Mouse (Mus musculus) inflammation-experienced regulatory T-cells, adult 6 months (primary cell): ENCODE measurements around the gene Arrdc2. TPM values are rescaled to one million over a fixed set of nuclear protein-coding genes. Genes with fewer than 3 reads are reported as not detected.

Experiments used
- ATAC-seq: one replicate; pipeline ENCODE4 v1.8.0; 2017
- polyA plus RNA-seq, 3 experiments: library from polyadenylated mRNA; unstranded; fragments of 100-300 nt; shearing (Covaris generic); gene quantifications; one replicate each; pipeline ENCODE4 v1.2.1; 2017

The Arrdc2 gene
- polyA plus RNA-seq, 3 experiments from 2014 or later, result 1.9 to 7.8 (median 3.7) TPM

DNA sequence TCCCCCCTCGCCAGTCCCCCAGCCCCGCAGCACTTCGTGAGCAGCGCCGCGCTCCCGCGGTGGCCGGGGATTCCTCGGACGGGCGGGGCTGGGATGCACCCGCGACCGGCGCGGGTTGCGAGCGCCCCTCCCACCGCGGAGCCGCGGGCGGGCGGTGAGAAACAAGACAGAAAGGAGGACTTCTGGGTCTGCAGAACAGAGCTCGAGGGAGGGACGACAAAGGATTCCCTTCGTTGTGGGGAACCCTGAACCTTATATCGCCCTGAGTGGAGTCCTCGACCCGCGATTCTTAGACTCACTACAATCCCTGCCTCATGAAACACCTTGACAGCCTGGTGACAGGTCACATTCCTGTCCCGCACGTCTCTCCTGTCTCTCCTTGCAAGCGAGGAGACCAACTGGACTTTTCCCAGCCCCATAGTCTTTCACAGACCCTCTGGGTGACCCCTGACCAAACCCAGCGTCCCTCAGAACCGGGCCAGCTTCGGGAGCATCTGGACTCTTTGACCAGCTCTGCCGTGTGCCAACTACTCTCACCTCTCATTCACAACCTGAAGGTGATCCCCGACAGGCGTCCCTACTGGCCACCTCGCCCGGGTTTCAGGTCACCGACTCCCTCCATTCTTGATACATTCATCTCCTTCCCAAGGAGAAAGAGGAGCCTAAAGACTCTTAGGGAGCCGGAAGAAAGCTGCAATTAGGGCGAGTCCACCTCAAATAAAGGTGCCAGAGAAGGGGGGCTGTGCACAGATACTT, 24.6 kb upstream of the Arrdc2 start:
- no peak for ATAC-seq

DNA sequence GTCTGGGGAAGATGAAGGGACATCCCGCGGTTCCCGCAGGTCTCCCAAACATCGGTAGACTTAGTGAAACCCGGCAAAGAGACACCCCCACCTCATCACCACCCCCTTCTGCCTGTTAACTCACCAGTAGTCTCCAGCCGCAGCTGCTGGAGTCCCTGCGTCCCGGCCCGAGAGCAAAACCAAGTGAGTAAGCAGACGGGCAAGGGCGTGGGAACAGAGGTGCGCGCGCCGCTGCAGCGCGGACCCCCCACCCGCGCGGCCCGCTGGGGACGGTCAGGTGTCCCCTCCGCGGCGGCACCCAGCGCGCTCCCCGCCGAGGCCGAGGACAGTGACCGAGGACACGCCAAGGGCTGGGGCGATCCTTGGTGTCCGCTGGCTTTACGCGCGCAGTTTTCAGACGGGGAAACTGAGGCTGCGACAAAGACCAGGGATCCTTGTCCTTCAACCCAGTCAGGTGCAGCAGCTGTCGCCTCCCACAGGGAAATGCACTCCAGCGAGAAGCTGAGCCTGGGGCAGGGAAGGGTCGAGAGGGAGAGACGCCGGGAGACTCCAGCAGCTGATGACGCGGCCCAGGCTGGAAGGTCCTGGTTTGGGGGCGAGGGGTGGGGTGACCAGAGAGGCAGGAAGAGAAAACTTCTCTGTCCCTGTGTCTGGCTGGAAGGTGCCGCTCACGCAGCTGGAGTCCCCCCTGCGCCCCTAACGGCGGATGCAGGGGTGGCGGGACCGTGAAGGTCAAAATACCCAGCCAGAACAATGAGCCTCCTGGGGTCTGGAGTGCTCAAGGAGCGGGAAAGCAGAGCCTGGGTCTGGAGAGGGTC, 23.5 kb upstream of the Arrdc2 start, which contains the start of gene Kcnn1:
Gene Kcnn1, minus strand, starts transcription at position 435 of the 818 bp plus-strand sequence.
- ATAC-seq, result no peak

DNA sequence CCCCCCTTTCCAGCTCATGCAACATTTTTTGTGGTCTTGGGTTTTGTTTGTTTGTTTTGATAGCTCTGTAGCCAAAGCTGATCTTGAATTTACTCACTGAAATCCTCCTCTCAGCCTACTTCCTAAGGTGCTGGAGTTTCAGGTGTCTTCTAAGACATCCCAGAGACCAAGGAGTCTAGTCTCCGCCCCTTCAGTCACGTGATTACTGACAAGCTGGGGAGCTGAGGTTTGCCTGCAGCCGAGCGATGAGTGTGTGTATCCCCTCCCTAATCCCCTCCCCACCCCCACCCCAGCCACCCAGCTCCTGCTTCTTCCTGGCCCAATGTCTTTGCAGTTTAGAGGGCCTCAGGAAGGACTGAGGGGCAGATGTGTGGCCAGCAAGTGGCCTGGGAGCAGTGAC, 18.0 kb upstream of the Arrdc2 start:
- no peak for ATAC-seq

DNA sequence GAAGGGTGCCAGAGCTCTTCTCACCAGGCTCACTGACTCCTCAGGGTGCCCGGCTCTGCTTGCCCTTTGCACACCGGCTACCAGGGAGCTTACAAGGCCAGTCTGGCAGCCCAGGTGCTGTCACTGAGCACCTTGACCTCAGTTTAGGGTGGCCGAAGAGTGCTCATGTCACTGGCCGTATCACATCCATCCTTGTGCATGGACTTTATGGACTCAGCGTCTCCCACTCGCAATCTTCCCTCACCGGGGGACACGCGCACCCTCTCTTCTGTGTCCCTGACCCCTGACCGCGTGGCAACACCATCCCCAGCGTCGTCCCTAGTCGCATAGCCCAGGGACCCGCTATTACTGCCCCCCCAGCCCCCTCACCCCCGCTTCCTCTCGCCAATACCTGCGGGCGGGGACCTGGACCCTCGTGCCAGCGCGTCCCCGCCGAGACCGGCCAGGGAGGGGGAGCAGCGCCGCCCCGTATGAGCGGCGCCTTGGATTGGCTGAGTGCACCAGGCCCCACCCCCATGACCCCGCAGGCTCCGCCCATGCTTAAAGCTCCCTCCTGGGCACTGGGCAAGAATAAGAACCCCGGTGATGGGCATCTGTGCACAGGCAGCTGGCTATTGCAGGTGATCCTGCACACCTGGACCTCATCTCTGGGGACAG, 17.1 kb upstream of the Arrdc2 start:
- ATAC-seq, result no peak

DNA sequence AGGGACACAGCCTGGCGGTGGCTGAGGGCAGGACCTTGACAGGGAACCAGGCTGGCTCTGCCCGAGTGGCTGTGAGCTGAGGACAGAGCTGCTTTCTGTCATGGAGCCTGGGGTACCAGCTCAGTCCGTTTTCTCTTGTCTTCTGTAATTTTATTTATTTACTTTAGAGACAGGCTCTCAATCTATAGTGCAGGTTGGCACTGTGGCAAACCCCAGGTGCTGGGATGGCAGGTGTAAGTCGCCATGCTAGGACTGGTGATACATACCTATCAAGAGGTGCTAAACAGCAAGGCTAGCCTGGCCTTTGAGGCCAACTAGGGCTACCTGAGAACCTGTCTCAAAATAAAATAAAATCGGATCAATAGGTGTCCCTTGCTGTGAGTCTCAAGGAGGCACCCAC, 16.5 kb upstream of the Arrdc2 start:
- ATAC-seq, result no peak

DNA sequence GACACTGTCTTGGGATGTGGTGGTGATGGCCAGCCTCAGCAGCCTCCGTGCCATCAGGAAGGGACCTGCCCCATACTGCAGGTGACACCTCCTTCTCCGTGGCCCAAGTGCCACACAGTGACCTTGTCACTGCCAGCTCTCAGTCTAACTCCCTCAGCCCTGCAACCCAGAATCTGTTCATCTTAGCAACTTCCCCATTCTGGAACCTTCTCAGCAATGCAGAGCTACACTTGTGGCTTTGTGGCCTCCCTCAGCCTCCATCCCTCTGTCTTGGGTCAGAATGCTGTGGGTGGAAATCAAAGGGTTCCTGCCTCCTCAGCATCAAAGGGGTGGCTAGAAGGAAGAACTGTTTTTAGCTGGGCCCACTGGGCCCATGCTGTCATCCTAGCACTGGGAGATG, 14.3 kb upstream of the Arrdc2 start:
- no peak for ATAC-seq

DNA sequence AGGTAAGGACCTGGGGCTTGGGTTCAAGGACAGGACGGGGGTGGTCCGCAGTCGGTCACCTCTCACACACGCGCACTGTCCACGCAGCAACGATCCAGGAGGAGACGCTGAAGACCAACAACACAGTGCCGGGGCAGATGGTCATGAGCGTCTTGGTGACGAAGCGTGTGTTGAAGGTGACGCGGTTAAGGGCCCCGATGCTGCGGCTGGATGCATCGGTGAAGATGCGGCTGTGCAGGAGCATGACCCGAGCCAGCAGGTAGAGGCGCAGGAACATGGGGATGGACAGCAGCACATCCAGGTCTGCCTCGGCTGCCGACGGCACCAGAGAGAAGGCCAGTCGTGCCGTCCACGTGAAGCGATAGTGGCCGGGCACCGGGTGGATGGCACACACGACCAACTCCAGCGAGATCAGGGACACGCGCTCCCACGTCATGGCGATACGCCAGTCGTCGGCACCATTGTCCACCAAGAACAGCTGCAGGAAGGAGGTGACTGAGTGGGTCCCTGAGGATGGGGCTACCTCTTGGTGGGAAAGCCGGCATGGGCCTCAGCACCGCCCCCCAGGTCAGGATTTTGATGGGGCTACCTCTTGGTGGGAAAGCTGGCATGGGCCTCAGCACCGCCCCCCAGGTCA, 13.2 kb upstream of the Arrdc2 start:
- no peak for ATAC-seq

DNA sequence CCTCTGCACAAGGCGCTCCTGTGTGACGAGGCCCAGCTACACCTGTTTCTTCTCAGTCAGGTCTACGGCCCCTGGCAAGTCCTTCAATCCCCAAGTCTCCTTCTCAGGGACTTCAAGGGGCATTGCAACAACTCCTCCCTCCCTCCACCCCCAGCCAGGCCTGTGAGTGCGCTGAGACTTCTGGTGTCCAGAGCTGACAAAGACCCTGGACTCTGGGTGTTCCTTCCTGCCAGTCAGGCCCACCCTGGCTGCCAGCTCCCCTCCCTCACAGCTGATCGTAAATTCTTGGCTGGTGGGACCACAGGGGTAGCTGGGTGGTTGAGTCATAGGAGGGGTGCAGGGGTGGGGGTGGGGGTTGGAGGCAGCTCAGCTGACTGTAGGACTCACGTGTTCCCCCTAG, 12.3 kb upstream of the Arrdc2 start:
- ATAC-seq, result no peak

DNA sequence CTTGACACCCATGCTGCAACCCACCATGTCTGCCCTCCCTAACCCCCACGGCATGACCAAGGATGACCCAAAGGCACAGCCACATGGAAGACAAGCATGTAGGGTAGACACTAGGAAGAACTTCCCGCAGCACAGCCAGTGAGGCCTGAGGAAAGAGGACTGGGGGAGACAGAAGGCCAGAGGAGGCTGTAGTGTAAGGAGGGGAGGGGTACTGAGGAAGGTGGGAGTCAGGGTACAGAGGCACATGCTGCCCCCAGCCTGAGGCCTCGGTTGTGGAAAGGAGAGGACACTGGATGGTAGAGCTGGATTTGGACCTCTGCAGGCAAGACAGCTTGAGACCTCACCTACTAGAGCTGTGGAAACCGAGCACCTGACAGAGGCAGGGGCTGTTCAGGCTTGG, 11.4 kb upstream of the Arrdc2 start:
- no peak for ATAC-seq

DNA sequence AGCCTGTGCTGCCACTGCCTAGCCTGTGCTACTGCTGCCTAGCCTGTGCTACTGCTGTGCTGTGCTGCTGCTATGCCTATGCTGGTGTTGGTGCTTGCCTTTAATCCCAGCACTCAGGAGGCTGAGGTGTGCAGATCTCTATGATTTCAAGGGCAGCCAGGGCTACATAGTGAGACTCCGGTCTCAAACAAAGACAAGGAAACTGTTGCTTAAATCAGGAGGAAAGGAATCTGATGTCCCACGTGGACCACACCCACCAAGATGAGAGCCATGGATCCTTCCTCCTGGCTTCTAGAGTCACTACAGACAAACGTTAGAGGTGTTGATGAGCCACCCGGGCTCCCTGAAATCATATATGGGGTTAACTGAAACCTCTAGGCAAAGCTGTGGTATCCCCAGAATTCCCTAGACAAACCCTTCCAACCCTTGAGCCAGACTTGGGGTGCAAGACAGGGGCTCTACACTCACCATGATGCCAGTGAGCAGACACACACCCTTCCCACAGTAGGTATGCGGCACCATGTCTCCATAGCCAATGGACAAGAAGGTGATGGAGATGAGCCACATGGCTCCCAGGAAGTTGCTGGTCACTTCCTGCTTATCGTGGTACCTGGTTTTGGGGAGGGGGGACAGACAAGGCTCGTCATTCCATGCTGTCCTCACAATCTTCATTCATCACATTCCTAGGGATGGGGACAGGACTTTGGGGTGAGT, 10.8 kb upstream of the Arrdc2 start:
- no peak for ATAC-seq

DNA sequence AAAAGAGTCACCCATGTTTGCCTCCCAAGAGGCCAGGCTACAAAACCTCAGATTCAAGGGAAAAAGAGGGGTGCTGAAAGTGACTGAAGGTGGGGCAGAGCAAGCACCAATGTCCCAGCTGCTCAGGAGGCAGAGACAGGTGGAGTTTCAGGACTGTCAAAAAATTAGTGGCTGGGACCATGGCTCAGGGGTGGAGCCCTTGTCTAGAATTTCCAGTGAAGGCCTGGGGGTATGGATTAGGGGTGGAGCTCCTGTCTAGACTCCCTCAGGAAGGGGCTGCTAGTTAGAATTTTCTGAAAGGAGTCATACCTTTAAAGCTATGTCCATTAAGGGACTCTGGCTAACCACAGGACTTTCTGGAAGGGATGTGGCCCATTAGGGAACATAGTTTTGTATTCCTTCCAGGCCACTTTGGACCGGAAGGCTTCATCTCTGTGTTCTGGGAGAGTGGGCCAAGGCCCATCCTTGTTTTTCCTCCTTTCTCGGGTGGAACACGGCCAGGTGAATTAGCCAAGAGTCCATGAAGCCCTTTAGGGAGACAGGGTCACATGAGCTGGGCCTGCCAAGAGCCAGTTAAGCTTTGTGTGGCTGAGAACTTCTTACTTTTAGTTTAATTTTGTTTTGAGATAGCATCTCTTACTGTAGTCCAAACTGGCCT, 9.9 kb upstream of the Arrdc2 start:
- no peak for ATAC-seq

DNA sequence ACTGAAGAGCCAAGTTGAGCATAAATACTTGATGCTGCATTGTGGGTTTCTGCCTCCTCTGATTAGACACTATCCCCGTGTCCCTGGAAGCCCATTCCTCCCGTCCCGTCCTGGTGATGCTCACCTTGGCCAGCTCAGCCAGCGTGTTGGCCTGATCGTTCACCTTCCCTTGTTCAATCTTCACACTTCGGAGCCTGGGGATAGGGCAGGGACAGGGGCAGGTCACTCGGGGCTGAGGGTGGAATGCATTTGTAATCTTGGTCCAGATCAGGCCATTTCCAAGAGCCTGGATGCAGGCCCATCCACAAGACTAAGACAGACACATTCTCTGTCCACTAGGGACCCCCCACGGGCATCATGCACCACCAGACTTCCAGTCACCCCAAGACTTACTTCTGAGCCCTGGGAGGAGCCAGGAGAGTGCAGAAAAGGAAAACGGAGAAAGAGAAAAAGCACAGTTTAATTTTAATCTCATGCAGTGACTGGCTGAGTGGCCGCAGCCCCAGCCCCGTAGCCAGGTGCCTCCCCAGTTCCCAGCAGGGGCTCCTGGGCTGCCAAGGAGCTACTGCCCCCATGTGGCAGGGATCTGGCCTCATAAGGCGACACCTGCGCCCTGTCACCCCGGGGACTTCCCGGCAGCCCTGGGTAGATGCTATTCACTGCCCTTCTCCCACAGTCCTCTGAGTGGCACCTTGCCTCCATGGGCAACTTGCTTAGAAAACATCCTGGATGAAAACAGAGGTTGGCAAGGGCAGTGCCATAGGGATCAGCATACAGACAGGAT, 7.0 kb upstream of the Arrdc2 start:
- no peak for ATAC-seq

DNA sequence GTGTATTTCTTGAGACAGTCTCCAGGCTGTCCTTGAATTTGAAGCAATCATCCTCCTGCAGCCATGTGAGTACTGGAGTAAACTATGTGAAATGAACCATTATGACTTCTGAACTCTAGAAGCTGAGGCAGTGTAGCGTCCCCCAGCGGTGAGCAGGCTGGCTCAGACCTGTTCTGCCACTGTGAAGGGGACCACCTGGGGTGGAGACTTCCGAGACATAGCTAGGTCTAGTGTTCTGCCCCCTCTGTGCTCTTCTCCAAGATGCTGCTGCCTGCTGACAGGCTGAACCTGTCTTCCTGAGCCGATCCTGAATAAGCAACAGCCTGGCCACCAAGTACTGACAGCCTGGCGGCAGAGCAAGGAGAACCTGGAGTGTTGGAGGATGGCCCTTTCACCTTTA, 5.6 kb upstream of the Arrdc2 start:
- no peak for ATAC-seq

DNA sequence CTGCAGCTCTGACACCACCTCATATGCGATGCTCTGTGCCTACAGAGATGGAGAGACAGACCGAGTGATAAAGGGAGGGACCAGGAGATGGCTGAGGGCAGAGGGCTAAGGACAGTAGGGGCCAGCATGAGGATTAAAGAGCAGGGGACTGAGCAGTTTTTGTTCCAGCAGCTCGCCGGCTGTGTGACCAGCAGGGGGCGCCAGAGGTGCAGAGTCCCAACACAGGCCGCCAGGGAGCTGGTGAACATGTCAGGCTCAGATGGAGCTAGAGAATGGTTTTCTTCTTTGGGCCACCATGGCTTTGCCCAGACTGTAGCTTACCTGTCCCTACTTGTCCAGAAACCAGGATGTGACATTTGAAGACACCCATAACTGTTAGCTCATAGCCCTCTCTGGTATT, 5.0 kb upstream of the Arrdc2 start:
- ATAC-seq, result peak; percentile 19

DNA sequence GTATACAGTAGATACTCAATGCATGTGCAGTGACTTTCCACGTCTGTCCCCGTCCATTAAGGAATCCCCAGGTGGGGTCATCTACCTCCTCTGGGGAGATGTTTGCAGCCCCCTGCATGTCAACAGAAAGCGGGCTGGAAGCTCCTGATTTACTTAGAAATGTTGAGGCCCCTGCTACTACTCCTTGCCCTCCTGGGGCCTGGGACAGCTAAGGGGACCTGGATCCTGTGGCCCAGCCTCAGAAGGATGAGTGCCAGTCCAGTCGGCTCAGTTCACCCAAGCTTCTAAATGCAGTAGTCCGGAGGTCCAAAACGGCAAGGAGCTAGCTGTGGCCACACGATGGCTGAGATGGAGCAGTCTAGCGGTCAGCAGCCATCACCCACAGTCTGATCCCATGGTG, 4.4 kb upstream of the Arrdc2 start:
- no peak for ATAC-seq

DNA sequence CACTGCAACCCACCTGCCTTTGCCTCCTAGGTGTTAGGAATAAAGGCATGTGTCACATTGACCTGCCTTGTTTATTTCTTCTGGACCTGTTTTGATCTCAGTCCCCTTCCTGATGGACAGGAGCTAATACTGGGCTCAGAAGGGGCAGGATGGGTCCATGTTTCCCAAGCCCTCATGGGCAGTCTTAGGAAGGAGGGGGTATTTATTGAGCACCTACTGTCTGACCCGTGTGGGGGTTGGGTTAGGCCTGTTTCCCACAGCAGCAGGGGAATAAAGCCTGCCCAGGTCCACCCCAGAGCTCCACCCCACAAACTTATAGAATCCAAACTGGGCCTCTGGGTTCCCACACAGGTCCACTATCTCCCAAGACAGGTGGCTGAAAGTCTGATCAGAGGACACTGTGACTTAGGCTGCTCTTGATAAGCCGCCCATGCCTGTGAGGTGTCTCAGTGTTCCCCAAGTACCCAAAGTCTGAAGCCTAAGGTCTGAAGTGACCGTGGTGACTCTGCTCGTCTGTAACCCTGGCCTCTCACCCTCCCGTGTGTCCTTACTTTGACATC, 3.8 kb upstream of the Arrdc2 start:
- no peak for ATAC-seq

DNA sequence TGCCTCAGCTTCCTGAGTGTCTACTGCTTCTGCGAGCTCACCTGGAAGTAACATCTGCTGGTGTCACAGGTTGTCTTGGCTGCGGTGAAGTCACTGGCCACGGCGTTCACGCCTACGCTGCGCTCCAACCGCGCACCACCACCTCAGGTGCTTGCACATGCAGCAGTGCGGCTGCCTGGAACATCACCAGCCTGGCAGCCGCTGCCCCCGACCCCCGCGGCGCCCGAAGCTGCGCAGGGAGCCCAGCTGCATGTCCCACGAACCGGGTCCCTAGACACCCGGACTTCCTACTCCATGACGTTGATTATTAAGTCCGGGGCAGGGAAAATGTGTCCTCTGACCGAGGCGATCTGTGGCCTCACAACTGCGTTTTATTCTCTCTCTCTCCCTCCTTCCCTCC, 3.0 kb upstream of the Arrdc2 start:
- no peak for ATAC-seq

DNA sequence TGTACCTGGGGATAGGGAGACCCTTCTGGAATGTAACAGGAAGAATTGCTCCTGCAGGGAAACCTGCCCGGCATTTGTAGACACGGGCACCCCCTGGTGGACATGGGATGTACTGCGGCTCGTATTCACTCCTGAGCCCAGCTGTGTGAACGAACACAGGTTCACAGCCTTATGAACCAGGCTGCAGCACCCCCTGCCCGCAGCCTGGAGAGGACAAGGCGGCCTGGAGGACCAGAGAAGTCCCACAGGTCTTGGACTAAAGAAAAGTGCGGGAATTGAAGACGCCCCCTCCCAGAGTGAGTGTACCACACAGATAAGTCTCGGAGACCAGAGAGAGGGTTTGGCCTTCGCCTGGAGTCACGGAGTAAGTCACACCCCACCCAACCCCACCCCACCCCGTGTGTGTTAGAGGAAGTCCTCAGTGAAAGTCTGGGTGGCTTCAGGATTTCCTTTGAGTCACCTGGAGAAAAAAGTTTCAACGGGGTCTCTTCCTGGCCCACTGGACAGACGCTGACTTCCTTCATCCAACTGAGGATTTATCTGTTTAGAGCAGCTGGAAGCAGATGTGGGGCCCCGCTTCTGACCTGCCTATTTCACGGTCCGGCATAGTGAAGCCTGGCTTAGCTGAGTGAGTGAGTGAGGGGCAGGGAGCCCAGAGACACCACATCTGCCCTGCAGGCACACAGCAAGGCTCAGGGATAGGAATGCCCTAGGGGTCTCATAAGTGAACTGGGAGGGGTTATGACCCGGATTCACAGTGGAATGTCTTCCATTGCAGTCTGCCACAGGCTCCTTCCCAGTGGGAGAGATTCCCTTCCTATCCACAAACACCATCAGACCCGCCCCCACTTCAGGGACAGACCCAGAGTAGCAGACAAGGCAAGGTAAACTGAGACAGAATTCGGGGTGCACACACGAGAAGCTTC, 1.9 kb upstream of the Arrdc2 start:
- ATAC-seq, result no peak

DNA sequence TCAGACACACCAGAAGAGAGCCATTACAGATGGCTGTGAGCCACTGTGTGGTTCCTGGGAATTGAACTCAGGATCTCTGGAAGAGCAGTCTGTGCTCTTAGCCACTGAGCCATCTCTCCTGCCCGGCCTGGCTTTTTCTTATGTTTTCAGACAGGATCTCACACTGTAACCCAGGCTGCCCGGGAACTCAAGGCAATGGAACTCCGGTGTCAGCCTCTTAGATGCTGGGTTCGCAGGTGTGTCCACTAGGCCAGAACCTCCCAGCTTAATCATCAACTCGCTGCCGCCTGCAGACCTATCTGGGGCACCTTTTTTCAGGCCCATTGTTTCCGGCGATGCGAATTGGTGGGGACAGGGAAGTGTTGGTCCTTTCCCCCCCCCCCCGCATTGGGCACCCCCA, 1.1 kb upstream of the Arrdc2 start:
- no peak for ATAC-seq
